Mouse (Mus musculus) lung, adult 10 weeks (tissue): ENCODE measurements around the gene Comt. TPM values are rescaled to one million over a fixed set of nuclear protein-coding genes. Genes with fewer than 3 reads are reported as not detected.

ENCODE experiments used
- polyA plus RNA-seq: library from polyadenylated mRNA; stranded (reverse); fragments of 350-450 nt; fragmentation: Illumina TruSeq; extraction: RNeasy Lipid Tissue Mini Kit (QIAGEN cat#74804); gene quantifications from one replicate; pipeline ENCODE4 v1.2.3, GENCODE M21; 2014; ENCODE audit warnings: low read depth, low replicate concordance; ENCODE audit not compliant: insufficient read depth

The Comt gene
- polyA plus RNA-seq = 79.8 TPM

GRCm38 (mm10) chr16:18426802-18427280 is at the start of gene Comt:
Gene Comt, minus strand, starts transcription at chr16:18426852.

GRCm38 (mm10) chr16:18426215-18426791 is 349 bp downstream of the Comt start, which contains the start of gene Txnrd2:
Gene Txnrd2, plus strand, starts transcription at chr16:18426384.

Other genes starting within 250 kb of the Comt start
- gene Ccdc188, start 209.0 kb downstream of the Comt start, polyA plus RNA-seq = not detected
- 11.5 TPM for gene Zdhhc8, start 191.7 kb downstream of the Comt start, polyA plus RNA-seq
- gene Trmt2a, start 178.2 kb downstream of the Comt start, polyA plus RNA-seq = 42.5 TPM
- 70.7 TPM for gene Ranbp1, start 178.1 kb downstream of the Comt start, polyA plus RNA-seq
- not detected for gene Gm49776, start 168.5 kb downstream of the Comt start, polyA plus RNA-seq
- gene Dgcr8, start 137.6 kb downstream of the Comt start, polyA plus RNA-seq = 11.6 TPM
- 25.2 TPM for gene Tango2, start 78.7 kb downstream of the Comt start, polyA plus RNA-seq
- gene Arvcf, start 78.7 kb downstream of the Comt start, polyA plus RNA-seq = 18.9 TPM
- gene Txnrd2, start 468 bp downstream of the Comt start, polyA plus RNA-seq = 13.1 TPM
- 3.4 TPM for gene Gnb1l, start 71.9 kb upstream of the Comt start, polyA plus RNA-seq
- 1.3 TPM for gene Rtl10, start 72.0 kb upstream of the Comt start, polyA plus RNA-seq
- 5.0 TPM for gene Tbx1, start 163.8 kb upstream of the Comt start, polyA plus RNA-seq
- 1.2 TPM for gene Gp1bb, start 195.6 kb upstream of the Comt start, polyA plus RNA-seq
- 0.51 TPM for gene Gm49601, start 199.6 kb upstream of the Comt start, polyA plus RNA-seq
- gene Sept5, start 203.1 kb upstream of the Comt start, polyA plus RNA-seq = 8.3 TPM